Mouse (Mus musculus) ES-E14 (cell line): ENCODE measurements at regions not wholly inside any gene's neighbourhood (a gene's known extent, or its start where the extent isn't known, plus 50 kb on each side); places are given as distances from the start of the nearest gene placed in this dataset.
A peak's percentile ranks its signal among the peaks of the same experiment; 100 is the strongest.
"Not testable (repeated sequence)": the region's sequence is repeated elsewhere in the genome, so short reads cannot be mapped to it uniquely, and the experiment has no call there.

ENCODE experiments used
- DNase-seq: peaks from one replicate; pipeline ENCODE4 v3.0.0-alpha.2; 2013; ENCODE audit warnings: low read depth, low spot score
- H3K27ac ChIP-seq: 2 replicates; pipeline ENCODE4 v1.5.1; 2012; ENCODE audit warnings: low read depth, mild to moderate bottlenecking, low read length, moderate library complexity, mixed read lengths; ENCODE audit not compliant: poor library complexity, insufficient read depth, severe bottlenecking
- H3K36me3 ChIP-seq: 2 replicates; pipeline ENCODE4 v1.6.1; 2012; ENCODE audit warnings: mild to moderate bottlenecking, low read length, moderate library complexity, mixed read lengths; ENCODE audit not compliant: control insufficient read depth, poor library complexity, insufficient read depth, severe bottlenecking
- H3K4me1 ChIP-seq, 2 experiments: fragments of 150-350 bp in 1 of 2; sonication (generic) in 1 of 2; 2 replicates each; pipeline ENCODE4 v1.6.1; 2012; ENCODE audit warnings: low read length in 2 of 2, mild to moderate bottlenecking in 1 of 2, mixed read lengths in 1 of 2; ENCODE audit not compliant: control insufficient read depth in 2 of 2, insufficient read depth in 2 of 2, poor library complexity in 1 of 2
- H3K4me3 ChIP-seq, 2 experiments: fragments of 150-350 bp in 1 of 2; sonication (generic) in 1 of 2; 2 replicates each; pipeline ENCODE4 v1.5.1; 2012; ENCODE audit warnings: low read length in 2 of 2, low read depth in 1 of 2, mild to moderate bottlenecking in 1 of 2, mixed read lengths in 1 of 2; ENCODE audit not compliant: insufficient read depth in 1 of 2, poor library complexity in 1 of 2, severe bottlenecking in 1 of 2
- H3K9ac ChIP-seq: 2 replicates; pipeline ENCODE4 v1.6.1; 2012; ENCODE audit warnings: low read depth, mild to moderate bottlenecking, low read length, mixed read lengths; ENCODE audit not compliant: poor library complexity, insufficient read depth, severe bottlenecking
- H3K9me3 ChIP-seq: fragments of 150-350 bp; sonication (generic); 2 replicates; pipeline ENCODE4 v1.6.1; 2012; ENCODE audit warnings: low read depth, mild to moderate bottlenecking, low read length; ENCODE audit not compliant: control insufficient read depth, insufficient read depth
- CHD2 ChIP-seq: IDR thresholded peaks from 2 replicates; pipeline ENCODE4 v1.6.1; 2014; ENCODE audit warnings: mild to moderate bottlenecking, low read depth, low read length, inconsistent platforms
- HCFC1 ChIP-seq: IDR thresholded peaks from 2 replicates; pipeline ENCODE4 v1.6.1; 2012; ENCODE audit warnings: low read length, inconsistent platforms, borderline replicate concordance; ENCODE audit not compliant: insufficient read depth
- MAFK ChIP-seq: IDR thresholded peaks from 2 replicates; pipeline ENCODE4 v1.6.1; 2014; ENCODE audit warnings: mild to moderate bottlenecking, low read depth, low read length, inconsistent platforms; ENCODE audit not compliant: insufficient read depth
- ZC3H11A ChIP-seq: IDR thresholded peaks from 2 replicates; pipeline ENCODE4 v1.6.1; 2012; ENCODE audit warnings: low read depth, mild to moderate bottlenecking, inconsistent platforms, low read length, borderline replicate concordance
- ZNF384 ChIP-seq: IDR thresholded peaks from 2 replicates; pipeline ENCODE4 v1.6.1; 2012; ENCODE audit warnings: low read depth, low read length, inconsistent platforms
- in situ Hi-C, 2 experiments: fragments of 600-800 bp; cut with MboI; formaldehyde crosslinking; loops; one replicate each; pipeline ENCODE4 v1.15.1; 2025; ENCODE audit warnings: low sequenced_read_pairs in 2 of 2, inconsistent platforms in 1 of 2; ENCODE audit not compliant: unreplicated experiment in 2 of 2

- H3K4me3 ChIP-seq, result no peak overlapping the region
- in situ Hi-C loops, result no loop called here
- H3K27ac ChIP-seq, result no peak overlapping the region
- no peaks in the 10 kb centered on the region for H3K36me3 ChIP-seq
- no peak overlapping the region for H3K9ac ChIP-seq
- H3K4me1 ChIP-seq, result no peaks in the 10 kb centered on the region
- no peak for DNase-seq
- H3K9me3 ChIP-seq, result no peaks in the 10 kb centered on the region
- TF ChIP-seq ZC3H11A (no peak), ZNF384 (no peak), MAFK (no peak), CHD2 (no peak), HCFC1 (no peak)
These were observed 362.5 kb downstream of the Plekhb2 start for GRCm38 (mm10) chr1:35212111-35212891.

- Histone ChIP-seq H3K4me1 (no peaks in the 10 kb centered on the region), H3K9ac (no peak overlapping the region), H3K9me3 (no peaks in the 10 kb centered on the region), H3K27ac (no peak overlapping the region), H3K4me3 (no peak overlapping the region), H3K36me3 (no peaks in the 10 kb centered on the region)
- no peak for DNase-seq
- TF ChIP-seq HCFC1 (no peak), CHD2 (no peak), MAFK (no peak), ZNF384 (peak; percentile 58), ZC3H11A (no peak)
- in situ Hi-C loops, result no loop called here
These were observed 364.1 kb downstream of the Plekhb2 start for GRCm38 (mm10) chr1:35213875-35214274.

GRCm38 (mm10) chr1:35216411-35216810 is 366.6 kb downstream of the Plekhb2 start:
- Histone ChIP-seq H3K4me1 (no peaks in the 10 kb centered on the region), H3K9me3 (peaks cover 3% of the 10 kb centered on the region; the same call in 1 of the 2 replicates), H3K9ac (no peak overlapping the region), H3K27ac (no peak overlapping the region), H3K36me3 (peaks cover 2% of the 10 kb centered on the region; the same call in 1 of the 2 replicates), H3K4me3 (no peak overlapping the region)
- in situ Hi-C loops, result no loop called here
- TF ChIP-seq ZC3H11A, result no peak
- TF ChIP-seq MAFK, result no peak
- TF ChIP-seq HCFC1, result no peak
- no peak for DNase-seq

GRCm38 (mm10) chr1:35220215-35220614 is 370.4 kb downstream of the Plekhb2 start:
- H3K4me3 ChIP-seq, H3K9ac ChIP-seq, in situ Hi-C loops, DNase-seq, H3K36me3 ChIP-seq, H3K4me1 ChIP-seq, H3K9me3 ChIP-seq: not testable (repeated sequence)
- peak overlapping the region; percentile 86 for H3K27ac ChIP-seq

GRCm38 (mm10) chr1:35220751-35221150 is 371.0 kb downstream of the Plekhb2 start:
- Histone ChIP-seq H3K4me3 (no peak overlapping the region), H3K4me1 (no peaks in the 10 kb centered on the region), H3K36me3 (peaks cover 2% of the 10 kb centered on the region; the same call in 1 of the 2 replicates), H3K9ac (no peak overlapping the region), H3K27ac (peak overlapping the region; percentile 67), H3K9me3 (peaks cover 3% of the 10 kb centered on the region; the same call in 1 of the 2 replicates)
- in situ Hi-C loops, result no loop called here
- TF ChIP-seq ZNF384 (no peak), HCFC1 (no peak), MAFK (no peak), CHD2 (no peak), ZC3H11A (no peak)
- peak; percentile 74 for DNase-seq
